Mouse (Mus musculus) mesoderm, embryonic 11.5 days (tissue): ENCODE measurements around the gene Szrd1.
"Not testable (repeated sequence)": the region's sequence is repeated elsewhere in the genome, so short reads cannot be mapped to it uniquely, and the experiment has no call there.

ENCODE experiments used
- DNase-seq: peaks from one replicate; pipeline ENCODE4 v3.0.0-alpha.2; 2012; ENCODE audit warnings: low read depth, low spot score

The Szrd1 gene

GRCm38 (mm10) chr4:141147112-141148008 lies 7.8 kb upstream of the Szrd1 start, which contains the start of gene Fbxo42:
Fbxo42 (plus strand) TSS chr4:141147913.
- peak; percentile 96 for DNase-seq

DNA sequence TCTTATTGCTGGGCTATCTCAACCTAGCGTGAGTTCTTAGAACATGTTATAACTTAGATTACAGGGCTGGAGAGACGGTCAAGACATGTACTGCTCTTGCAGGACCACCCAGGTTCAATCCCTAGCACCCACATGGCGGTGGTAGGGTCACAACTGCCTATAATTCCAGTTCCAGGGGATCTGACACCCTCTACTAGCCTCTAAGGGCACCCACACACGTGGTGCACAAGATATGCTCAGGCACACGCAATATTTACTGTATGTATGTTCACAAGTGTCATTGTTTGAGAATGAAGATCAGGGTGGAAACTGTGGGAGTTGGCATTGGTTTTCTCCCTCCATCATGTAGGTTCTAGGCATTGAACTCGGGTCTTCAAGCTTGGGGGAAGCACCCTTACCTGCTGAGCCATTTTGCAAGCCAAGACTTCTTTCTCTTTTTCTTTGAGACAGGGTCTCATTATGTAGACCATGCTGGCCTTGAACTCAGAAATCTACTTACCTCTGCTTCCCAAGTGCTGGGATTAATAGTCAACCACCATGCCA lies 7.0 kb upstream of the Szrd1 start:
- no peak for DNase-seq

- not testable (repeated sequence) for DNase-seq
Observed at GRCm38 (mm10) chr4:141145124-141145523, 5.5 kb upstream of the Szrd1 start.

GRCm38 (mm10) chr4:141142285-141142811 lies 2.8 kb upstream of the Szrd1 start:
- peak; percentile 77 for DNase-seq

GRCm38 (mm10) chr4:141140967-141141366 lies 1.4 kb upstream of the Szrd1 start:
- DNase-seq: no peak

- not testable (repeated sequence) for DNase-seq
Observed at GRCm38 (mm10) chr4:141140354-141140753, 779 bp upstream of the Szrd1 start.

GRCm38 (mm10) chr4:141138425-141139115 lies 1.0 kb downstream of the Szrd1 start:
- DNase-seq: no peak

DNA sequence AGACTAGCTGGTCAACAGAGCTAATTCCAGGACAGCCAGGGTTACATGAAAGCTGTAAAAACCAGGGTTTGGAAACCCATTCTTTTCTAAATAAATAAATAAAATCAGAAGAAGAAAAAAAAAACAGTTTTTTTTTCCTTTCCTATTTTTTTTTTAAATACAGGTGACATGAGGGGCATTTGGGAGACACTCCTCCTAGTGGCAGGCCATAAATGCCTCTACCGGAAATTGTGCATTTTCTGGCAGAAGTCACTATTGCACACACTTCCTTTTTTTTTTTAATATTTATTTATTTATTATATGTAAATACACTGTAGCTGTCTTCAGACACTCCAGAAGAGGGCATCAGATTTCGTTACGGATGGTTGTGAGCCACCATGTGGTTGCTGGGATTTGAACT lies 1.8 kb downstream of the Szrd1 start:
- DNase-seq: not testable (repeated sequence)

DNA sequence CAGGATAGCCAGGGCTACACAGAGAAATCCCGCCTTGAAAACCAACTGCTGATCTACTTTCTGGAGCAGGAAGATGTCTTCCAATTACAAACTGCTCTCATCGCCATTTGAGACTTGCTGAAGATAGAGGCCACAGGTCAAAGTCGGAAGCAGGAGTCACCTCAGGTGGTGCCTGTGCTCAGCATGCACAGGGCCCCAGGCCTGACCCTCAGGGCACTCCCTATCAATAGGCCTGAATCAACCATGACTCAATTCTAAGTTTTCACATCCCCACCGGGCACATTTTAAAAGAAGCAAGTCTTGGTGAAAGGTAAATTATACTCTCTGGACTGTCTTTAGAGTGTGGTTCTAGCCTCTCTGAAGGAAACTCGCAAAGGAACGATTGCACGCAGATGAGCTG lies 3.4 kb downstream of the Szrd1 start:
- no peak for DNase-seq

GRCm38 (mm10) chr4:141134751-141135530 lies 4.6 kb downstream of the Szrd1 start:
- no peak for DNase-seq

GRCm38 (mm10) chr4:141134031-141134441 lies 5.5 kb downstream of the Szrd1 start:
- no peak for DNase-seq

- DNase-seq: no peak
Observed at GRCm38 (mm10) chr4:141133227-141133626, 6.3 kb downstream of the Szrd1 start.

DNA sequence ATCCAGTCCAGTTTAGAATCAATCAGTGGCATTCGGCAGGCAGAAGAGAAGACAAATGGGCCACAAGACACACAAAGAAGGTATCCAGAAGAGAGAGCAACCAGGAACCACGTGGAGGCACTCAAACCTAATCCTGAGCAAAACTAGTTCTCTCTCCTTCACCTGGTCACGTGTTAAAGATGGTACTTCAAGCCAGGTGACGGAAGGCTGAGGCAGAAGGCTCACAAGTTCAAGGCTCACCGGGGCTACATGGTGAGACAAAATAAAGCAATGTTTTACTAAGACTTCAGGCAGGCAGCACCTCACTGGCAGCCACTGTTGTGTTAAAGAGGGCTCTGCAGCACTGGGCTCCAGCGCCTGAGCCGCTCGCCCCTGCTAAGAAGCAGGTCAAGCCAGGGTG lies 7.4 kb downstream of the Szrd1 start:
- DNase-seq: no peak

DNA sequence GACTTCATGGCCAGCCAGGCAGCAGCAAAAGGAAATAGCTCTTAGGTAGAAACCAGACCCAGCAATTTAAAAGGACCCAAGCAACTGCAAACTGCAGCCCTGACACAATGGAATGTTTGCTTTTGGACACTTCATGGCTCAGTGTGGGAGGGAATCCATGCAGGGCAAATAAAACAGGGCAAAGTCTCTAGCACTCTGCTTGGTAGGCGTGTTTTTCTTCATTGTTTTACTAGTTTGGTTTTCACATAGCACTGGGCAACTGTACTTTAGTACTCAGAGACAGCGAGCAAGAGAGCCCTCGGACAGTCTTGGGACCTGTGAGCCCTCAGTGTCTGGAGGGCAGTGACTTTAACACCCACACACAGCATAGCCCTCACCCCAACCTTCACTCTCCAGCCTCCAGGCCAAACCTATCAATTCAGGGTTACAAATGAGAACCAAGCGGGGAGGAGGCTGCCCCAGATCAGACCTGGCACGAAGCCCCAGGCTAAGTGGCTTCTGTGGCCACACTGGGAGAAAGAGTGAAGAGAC lies 8.0 kb downstream of the Szrd1 start:
- no peak for DNase-seq

DNA sequence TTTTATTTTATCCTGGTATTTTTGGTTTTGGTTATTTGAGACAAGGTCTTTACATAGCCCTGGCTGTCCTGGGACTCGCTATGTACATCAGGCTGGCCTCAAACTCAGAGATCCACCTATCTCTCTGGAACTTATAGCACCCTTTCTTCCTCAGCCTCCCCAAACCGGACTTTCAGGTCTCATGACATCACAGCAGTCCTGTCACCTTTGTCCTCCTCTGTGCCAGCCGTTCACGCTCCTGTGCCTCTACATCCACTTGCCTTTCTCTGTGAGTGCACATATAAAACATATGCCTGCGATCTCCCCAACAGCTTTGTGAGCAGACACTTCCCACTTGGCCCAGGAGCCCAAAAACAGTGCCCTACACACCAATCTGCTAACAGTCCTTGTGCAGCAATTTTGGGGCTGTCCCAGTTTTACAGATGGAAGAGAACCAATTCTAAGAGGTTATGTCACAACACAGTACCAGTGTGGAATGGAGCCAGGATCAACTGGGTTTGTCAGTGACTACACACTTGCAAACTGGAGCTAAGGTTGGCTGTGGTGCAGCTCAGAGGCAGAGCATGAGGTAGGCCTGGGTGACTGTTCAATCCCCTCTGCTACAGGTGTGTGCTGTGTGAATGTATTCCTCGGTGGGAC lies 8.8 kb downstream of the Szrd1 start:
- DNase-seq: no peak

DNA sequence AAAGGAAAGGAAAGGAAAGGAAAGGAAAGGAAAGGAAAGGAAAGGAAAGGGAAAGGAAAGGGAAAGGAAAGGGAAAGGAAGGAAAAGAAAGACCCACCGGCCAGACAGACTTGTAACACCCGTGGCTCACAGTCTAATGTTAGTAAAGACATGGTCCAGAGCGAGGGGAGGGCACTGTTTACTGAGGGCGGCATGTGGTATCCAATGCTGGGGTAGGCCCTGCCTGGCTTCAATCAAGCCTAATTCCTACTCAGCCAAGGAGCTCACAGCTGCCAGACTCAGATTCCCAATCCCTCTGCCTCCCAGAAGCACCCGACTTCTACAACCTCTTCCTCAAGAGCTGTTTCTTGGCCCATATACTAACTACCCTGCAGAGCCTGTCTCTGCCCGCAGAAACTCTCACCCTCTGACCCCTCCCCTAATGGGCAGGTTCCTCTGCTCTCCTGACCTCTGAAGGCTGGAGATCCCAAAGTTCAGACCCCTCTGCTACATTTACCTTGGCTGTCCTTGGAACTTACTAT lies 10.3 kb downstream of the Szrd1 start:
- DNase-seq: no peak

DNA sequence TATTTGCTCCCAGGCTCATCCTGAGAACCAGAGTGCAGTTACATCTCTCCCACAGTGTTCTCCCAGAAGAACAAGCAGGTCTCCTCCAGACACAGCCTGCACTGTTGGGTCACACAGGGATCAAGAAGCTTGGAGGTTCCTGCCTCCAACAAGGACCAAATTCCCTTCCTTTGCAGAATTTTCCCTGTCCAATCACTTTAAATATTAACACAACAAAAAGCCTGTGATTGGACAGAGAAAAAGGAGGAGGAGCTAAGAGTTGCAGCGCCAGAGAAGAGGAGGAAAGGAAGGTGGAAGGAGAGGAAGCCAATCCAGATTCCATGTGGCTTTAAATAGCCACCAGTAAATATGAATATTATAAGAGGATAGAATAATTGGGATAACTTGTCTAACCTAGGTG lies 16.5 kb downstream of the Szrd1 start:
- no peak for DNase-seq

DNA sequence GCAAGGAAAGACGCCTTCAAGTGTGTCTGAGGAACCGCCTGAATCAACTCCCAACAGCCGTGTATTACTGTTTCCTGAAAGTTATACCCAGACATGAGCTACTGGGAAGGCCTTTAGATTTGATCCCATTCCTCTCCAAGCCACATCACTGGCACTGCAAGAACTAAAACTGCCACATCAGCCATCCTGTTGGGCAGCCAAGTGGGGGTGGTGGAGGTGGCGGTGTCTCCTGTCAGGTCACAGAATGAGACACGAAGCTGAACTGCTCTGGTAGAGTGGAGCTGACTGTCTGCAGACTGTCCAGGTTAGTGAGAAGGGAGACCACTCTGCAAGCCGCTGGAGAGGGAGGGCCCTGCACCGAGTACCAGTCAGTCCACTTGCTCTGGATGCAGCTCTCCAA lies 16.9 kb downstream of the Szrd1 start:
- no peak for DNase-seq

DNA sequence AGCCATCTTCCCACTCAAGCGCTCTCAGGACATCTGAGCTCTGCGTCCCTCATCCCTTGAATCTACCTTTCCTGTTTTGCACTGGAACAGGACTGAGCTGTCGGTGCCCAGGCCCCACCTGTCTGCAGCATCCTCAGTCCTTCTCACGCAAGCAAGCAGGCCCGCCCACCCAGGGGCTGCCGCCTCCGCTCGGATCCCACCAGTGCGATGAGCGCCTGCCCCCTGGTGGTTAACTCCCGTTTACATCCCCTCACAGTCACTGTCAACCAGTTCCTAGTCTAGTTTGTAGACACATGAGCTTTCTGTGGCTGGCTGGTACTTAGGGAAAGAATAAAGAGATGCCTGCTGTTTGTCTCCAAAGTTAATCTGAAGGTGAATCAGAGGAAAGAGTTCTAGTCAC lies 18.9 kb downstream of the Szrd1 start:
- DNase-seq: peak; percentile 61

- DNase-seq: no peak
Observed at GRCm38 (mm10) chr4:141118691-141119090, 20.9 kb downstream of the Szrd1 start.
